Mouse (Mus musculus) layer of hippocampus, adult 6 months (tissue): ENCODE data around the gene Map3k3. TPM values are rescaled to one million over a fixed set of nuclear protein-coding genes. Genes with fewer than 3 reads are reported as not detected.

ENCODE experiments used
- long read RNA-seq, 2 experiments: library from polyadenylated mRNA; unstranded; transcript quantifications; one replicate each; pipeline ENCODE4 v2.0.0; 2019 to 2020
- polyA plus RNA-seq: library from polyadenylated mRNA; unstranded; fragments of <200 nt; fragmentation: Nextera tagmentation; gene quantifications from 2 replicates; pipeline ENCODE4 v1.2.3, GENCODE M21; 2021

Map3k3 gene
- polyA plus RNA-seq, result 1.2 and 1.4 TPM in 2 replicates
- long read RNA-seq, experiment 1, partial matches to known transcripts, result 4 of 4 reads
- long read RNA-seq, experiment 1, other reads (novel, unspliced or antisense), result 0 of 4 reads
- long read RNA-seq, experiment 2, partial matches to known transcripts, result 4 of 9 reads
- long read RNA-seq, experiment 2, other reads (novel, unspliced or antisense), result 4 of 9 reads

GRCm38 (mm10) chr11:106083708-106084701, at the start of gene Map3k3:
Map3k3 (plus strand) TSS chr11:106084613.

GRCm38 (mm10) chr11:106036548-106037417, 47.6 kb upstream of the Map3k3 start, which contains the start of gene Dcaf7:
Dcaf7 (plus strand) TSS chr11:106036872.

DNA sequence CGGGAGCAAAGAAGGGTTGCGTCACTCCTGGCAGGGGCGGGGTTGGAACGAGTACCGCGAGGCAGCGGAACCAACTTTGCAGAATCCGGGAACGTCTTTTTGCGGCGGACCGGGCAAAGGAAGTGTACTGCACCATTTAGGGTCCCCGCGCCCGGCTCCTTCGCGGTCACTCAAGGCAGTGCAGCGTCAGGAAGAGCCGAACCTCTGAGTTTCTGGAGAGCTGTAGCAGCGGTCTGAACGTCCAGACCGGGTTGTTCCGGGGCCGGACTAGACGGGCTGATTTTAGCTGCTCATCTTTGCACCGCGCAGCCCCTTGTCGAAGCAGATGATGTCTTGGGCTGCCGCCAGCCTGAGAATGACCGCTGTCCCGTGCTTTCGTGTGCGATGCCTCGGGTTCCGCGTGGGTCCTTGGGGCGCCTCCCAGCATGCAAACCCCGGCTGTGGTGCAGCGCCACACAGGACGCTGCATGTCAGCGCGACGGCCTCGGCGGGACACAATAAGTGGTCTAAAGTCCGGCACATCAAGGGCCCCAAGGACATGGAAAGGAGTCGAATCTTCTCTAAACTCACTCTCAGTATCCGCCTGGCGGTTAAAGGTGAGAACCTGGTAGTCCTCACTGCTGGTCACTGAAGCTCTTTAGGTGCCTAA, 18.4 kb upstream of the Map3k3 start, which contains the start of gene Taco1:
TSS of gene Taco1 (plus strand) at position 139 of the 649 bp plus-strand sequence.

DNA sequence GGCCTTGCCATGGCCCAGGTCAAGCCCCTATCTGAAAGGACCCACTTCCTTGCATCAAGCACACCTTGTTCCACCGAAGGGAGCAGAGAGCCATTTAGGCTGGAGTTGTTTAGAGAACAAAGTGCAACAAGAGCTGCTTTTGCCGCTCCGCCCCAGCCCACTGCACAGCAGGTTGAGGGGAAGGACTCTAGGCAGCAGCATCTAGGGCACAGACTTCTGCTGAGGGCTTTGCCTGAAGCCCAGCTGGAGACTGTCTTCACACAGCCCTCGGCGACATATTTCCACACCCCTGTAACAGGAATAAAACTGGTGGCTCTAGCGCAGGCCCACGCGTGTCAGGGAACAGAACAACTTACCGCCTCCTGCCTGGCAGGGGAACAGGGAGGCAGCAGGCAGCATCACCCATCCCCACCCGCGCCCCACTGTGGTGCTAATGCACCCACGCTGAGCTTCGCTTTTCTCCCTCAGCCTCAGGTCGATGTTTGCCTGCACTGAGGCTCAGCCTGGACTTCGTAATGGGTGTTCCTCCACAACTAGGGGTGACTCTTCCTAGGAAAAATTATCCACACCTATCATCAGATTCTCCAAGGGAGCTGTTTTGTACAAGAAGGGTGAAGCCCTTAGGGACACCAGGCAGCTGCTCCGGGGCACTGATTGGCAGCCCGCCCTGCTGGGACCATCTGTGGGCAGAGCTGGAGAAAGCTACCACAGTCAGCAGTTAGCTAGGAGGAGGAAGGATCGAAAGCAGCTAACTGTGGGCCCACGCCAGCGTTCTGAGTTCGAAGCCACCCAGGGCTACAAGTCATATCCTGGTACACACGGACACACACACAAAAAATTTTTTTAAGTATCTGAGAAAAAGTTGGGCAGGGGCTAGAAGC, 76.7 kb downstream of the Map3k3 start, which contains the start of the genes Gm10840 and Limd2:
TSS of gene Gm10840 (plus strand) at position 10 of the 881 bp plus-strand sequence.
TSS of gene Limd2 (minus strand) at position 20 of the 881 bp plus-strand sequence.

DNA sequence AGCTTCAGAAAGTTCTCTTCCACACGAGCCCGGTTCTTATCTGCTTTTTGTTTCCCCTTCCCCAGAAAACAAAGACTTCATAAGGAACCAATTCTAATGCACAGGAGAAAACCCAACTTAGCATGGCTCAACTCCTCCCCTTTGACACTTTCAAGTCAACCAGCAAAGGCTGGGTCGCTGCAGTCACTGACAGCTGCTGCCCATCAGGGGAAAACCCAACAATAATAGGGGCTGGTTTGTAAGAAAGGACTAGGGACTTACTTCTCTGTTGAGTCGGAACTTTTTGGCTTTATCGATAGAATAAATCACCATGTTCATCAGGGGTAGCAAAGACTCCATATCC, 117.7 kb downstream of the Map3k3 start, which contains the start of gene Strada:
TSS of gene Strada (minus strand) at position 46 of the 343 bp plus-strand sequence.

Other genes starting within 250 kb of the Map3k3 start
- gene Cyb561, start 131.3 kb upstream of the Map3k3 start, polyA plus RNA-seq, result 60.9 and 78.9 TPM in 2 replicates
- gene Ace, start 116.7 kb upstream of the Map3k3 start, polyA plus RNA-seq, result 1.9 and 12.1 TPM in 2 replicates
- gene Ace3, start 89.9 kb upstream of the Map3k3 start, polyA plus RNA-seq, result not detected in 2 replicates
- gene Kcnh6, start 76.5 kb upstream of the Map3k3 start, polyA plus RNA-seq, result 0.63 and 0.65 TPM in 2 replicates
- gene Dcaf7, start 47.7 kb upstream of the Map3k3 start, polyA plus RNA-seq, result 75.4 and 94.8 TPM in 2 replicates
- gene Taco1, start 18.6 kb upstream of the Map3k3 start, polyA plus RNA-seq, result 4.8 TPM in 2 replicates
- 0.95 and 1.5 TPM in 2 replicates for gene Gm10840, start 76.2 kb downstream of the Map3k3 start, polyA plus RNA-seq
- 184 and 226 TPM in 2 replicates for gene Limd2, start 76.2 kb downstream of the Map3k3 start, polyA plus RNA-seq
- gene Strada, start 117.6 kb downstream of the Map3k3 start, polyA plus RNA-seq, result 10.6 and 12.9 TPM in 2 replicates
- gene Ccdc47, start 131.7 kb downstream of the Map3k3 start, polyA plus RNA-seq, result 50.5 and 54.2 TPM in 2 replicates
- gene Ddx42, start 132.3 kb downstream of the Map3k3 start, polyA plus RNA-seq, result 20.1 TPM in 2 replicates
- 8.2 and 9.8 TPM in 2 replicates for gene Ftsj3, start 171.5 kb downstream of the Map3k3 start, polyA plus RNA-seq
- 471 and 488 TPM in 2 replicates for gene Psmc5, start 171.5 kb downstream of the Map3k3 start, polyA plus RNA-seq
- gene Smarcd2, start 188.4 kb downstream of the Map3k3 start, polyA plus RNA-seq, result 2.2 and 2.6 TPM in 2 replicates
- gene Tcam1, start 192.1 kb downstream of the Map3k3 start, polyA plus RNA-seq, result 0.05 and 0.06 TPM in 2 replicates
- not detected in 2 replicates for gene Gh, start 217.3 kb downstream of the Map3k3 start, polyA plus RNA-seq
- 0.80 and 1.1 TPM in 2 replicates for gene Cd79b, start 230.1 kb downstream of the Map3k3 start, polyA plus RNA-seq